Mouse (Mus musculus) stomach, embryonic 14.5 days (tissue): Measurements from ENCODE around the gene Htr6. TPM values are rescaled to one million over a fixed set of nuclear protein-coding genes. Genes with fewer than 3 reads are reported as not detected.

ENCODE experiments used
- ATAC-seq: fragments of 200-750 bp; cut with Nextera tagmentation; 2 replicates; pipeline ENCODE4 v1.8.0; 2017; ENCODE audit warnings: low read depth, moderate TSS enrichment; ENCODE audit not compliant: insufficient number of reproducible peaks, insufficient read depth, low FRiP score
- H3K27ac ChIP-seq: fragments of 300-500 bp; sonication (generic); 2 replicates; pipeline ENCODE4 v1.5.1; 2014; ENCODE audit warnings: mild to moderate bottlenecking, low read length, moderate library complexity, mixed read lengths
- H3K27me3 ChIP-seq: fragments of 300-500 bp; sonication (generic); 2 replicates; pipeline ENCODE4 v1.6.1; 2014; ENCODE audit warnings: low read length, control low read depth, mixed read lengths; ENCODE audit not compliant: control insufficient read depth, insufficient read depth
- H3K36me3 ChIP-seq: fragments of 300-500 bp; sonication (generic); 2 replicates; pipeline ENCODE4 v1.6.1; 2014; ENCODE audit warnings: mild to moderate bottlenecking, control low read depth, low read length, moderate library complexity, mixed read lengths; ENCODE audit not compliant: control insufficient read depth, insufficient read depth
- H3K4me1 ChIP-seq: fragments of 300-500 bp; sonication (generic); 2 replicates; pipeline ENCODE4 v1.6.1; 2014; ENCODE audit warnings: low read length, control low read depth, mixed read lengths; ENCODE audit not compliant: control insufficient read depth, insufficient read depth
- H3K4me2 ChIP-seq: fragments of 300-500 bp; sonication (generic); replicated peaks from 2 replicates; pipeline ENCODE4 v1.6.1; 2014; ENCODE audit warnings: low read depth, low read length, control low read depth
- H3K4me3 ChIP-seq: fragments of 300-500 bp; sonication (generic); 2 replicates; pipeline ENCODE4 v1.5.1; 2014; ENCODE audit warnings: low read depth, low read length, control low read depth
- H3K9ac ChIP-seq: fragments of 300-500 bp; sonication (generic); replicated peaks from 2 replicates; pipeline ENCODE4 v1.6.1; 2014; ENCODE audit warnings: low read depth, mild to moderate bottlenecking, control low read depth, low read length, moderate library complexity, mixed read lengths
- H3K9me3 ChIP-seq: fragments of 300-500 bp; sonication (generic); 2 replicates; pipeline ENCODE4 v1.6.1; 2016; ENCODE audit warnings: low read depth, low read length, control low read depth; ENCODE audit not compliant: control insufficient read depth
- WGBS: fragments of 180-500 bp; shearing (Covaris S2); extraction: QIAGEN DNeasy Blood & Tissue Kit; methylation state at CpG from one replicate; pipeline ENCODE4 v1.1.7; 2014; 5-methylcytosine and 5-hydroxymethylcytosine counted together
- polyA plus RNA-seq: library from polyadenylated mRNA; unstranded; fragments of >200 nt; fragmentation: Nextera tagmentation; extraction: Ambion mirVana; gene quantifications from 2 replicates; pipeline ENCODE4 v1.2.1, GENCODE M21; 2014

Htr6 gene
- polyA plus RNA-seq, 1 experiment from 2014 or later = not detected

DNA sequence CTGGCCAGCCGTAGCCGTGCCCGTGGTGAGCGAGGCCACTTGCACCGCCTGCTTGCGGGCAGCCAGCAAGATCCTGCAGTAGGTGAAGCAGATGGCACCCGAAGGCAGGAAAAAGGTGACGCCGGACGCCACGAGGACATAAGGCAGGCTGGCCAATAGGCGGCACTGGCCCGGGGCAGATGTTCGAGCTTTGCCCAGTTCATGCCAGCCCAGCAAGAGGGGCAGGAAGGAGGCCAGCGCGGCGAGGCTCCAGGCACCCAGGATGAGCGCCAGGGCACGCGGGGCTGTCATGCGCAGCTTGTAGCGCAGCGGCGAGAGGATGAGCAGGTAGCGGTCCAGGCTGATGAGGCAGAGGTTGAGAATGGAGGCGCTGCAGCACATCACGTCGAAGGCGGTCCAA lies 1.3 kb downstream of the Htr6 start:
- Histone ChIP-seq H3K9ac (no peak overlapping the region), H3K27ac (no peak overlapping the region), H3K36me3 (no peaks in the 10 kb centered on the region), H3K4me2 (no peak overlapping the region), H3K4me1 (peaks cover 7% of the 10 kb centered on the region; the same call in 1 of the 2 replicates), H3K4me3 (peak overlapping the region; percentile 44), H3K9me3 (no peaks in the 10 kb centered on the region), H3K27me3 (peaks cover 35% of the 10 kb centered on the region)
- ATAC-seq = no peak
- 20% methylated on average over 29 of the region's 29 CpGs for WGBS

DNA sequence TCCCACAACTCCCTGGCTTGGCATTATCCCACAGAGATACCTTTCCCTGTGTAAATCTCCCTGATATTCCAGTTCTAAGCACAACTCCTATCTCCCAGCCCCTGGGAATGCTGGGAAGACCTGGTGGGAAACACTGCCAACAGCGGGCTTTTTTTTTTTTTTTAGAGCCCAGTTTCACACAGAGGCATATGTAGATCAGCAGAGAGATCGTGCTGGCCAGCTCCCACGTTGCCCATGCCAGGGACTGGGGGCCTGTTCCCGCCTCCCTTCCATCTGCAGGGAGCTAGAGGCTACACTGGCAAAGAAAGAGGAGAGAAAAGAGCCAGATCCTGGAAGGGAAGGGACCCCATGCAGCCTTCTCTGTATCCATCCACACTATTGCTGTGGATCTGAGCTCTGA lies 7.1 kb downstream of the Htr6 start:
- H3K9ac ChIP-seq = no peak overlapping the region
- 32% methylated on average over 4 of the region's 4 CpGs for WGBS
- ATAC-seq = no peak
- H3K27me3 ChIP-seq = 0 out of 2 replicates have a peak, but pooled peaks cover 6% of the 10 kb centered on the region
- H3K36me3 ChIP-seq = no peaks in the 10 kb centered on the region
- H3K4me1 ChIP-seq = no peaks in the 10 kb centered on the region
- no peaks in the 10 kb centered on the region for H3K9me3 ChIP-seq
- no peak overlapping the region for H3K4me2 ChIP-seq
- no peak overlapping the region for H3K27ac ChIP-seq
- no peak overlapping the region for H3K4me3 ChIP-seq

DNA sequence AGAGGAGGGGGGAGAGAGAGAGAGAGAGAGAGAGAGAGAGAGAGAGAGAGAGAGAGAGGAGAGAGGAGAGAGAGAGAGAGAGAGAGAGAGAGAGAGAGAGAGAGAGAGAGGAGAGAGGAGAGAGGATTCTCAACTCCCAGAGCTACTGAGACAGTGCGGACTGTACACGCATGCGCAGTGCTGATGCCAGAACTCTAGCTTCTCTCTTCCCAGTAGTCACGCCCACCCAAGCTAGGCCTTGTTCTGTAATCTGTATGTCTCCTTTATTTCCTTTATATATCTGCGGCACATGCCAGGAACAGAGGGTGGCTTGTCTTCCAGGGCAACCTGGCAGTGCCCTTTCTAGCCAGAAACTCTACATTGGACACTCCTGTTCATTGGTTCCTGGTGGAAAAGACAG lies 10.5 kb downstream of the Htr6 start:
- Histone ChIP-seq H3K27ac (no peak overlapping the region), H3K36me3 (no peaks in the 10 kb centered on the region), H3K4me3 (no peak overlapping the region), H3K4me1 (no peaks in the 10 kb centered on the region), H3K9me3 (no peaks in the 10 kb centered on the region), H3K27me3 (no peaks in the 10 kb centered on the region), H3K4me2 (no peak overlapping the region), H3K9ac (no peak overlapping the region)
- WGBS = 92% methylated on average over 5 of the region's 5 CpGs
- no peak for ATAC-seq

DNA sequence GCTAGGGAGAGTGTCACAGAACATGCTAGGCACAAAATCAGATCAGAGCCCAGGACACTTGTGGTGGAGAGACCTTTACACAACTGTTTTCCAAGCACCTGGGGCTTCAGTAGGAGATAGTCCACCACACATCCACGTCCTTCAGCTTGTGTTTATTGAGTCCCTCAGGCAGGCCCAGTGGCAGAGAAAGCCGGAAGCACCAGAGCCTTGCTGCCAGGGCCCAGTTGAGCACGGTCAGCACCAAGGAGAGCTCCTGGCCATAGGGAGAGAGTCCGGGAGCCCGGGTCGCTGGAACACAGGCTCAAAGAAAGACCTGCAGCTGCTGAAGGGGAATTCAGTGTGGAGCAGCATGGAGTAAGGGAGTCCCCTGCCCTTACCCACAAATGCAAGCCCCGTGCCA lies 15.8 kb downstream of the Htr6 start:
- 5% methylated on average over 7 of the region's 7 CpGs for WGBS
- no peaks in the 10 kb centered on the region for H3K4me1 ChIP-seq
- H3K27me3 ChIP-seq = no peaks in the 10 kb centered on the region
- H3K27ac ChIP-seq = no peak overlapping the region
- ATAC-seq = no peak
- no peak overlapping the region for H3K9ac ChIP-seq
- H3K4me3 ChIP-seq = no peak overlapping the region
- no peak overlapping the region for H3K4me2 ChIP-seq
- H3K9me3 ChIP-seq = no peaks in the 10 kb centered on the region
- no peaks in the 10 kb centered on the region for H3K36me3 ChIP-seq

DNA sequence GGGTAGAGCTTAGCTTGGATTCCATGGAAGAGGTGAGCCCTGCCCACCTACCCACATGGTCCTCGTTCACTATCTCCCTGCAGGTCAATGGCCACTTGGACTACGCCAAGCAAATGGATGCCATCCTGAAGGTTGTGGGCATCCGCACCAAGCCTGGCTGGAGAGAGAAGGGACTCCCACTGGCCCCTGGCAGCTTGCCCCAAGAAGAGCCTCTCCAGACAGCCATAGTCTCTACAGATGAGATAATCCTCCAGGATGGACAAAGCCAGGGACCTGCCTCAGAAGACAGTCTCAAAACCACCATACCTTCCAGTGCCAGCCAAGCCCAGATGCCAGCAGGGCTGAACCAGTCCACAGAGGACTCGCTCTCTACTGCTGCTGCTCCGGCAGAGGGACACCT lies 17.3 kb downstream of the Htr6 start:
- WGBS = 89% methylated on average over 5 of the region's 5 CpGs
- no peak for ATAC-seq
- no peaks in the 10 kb centered on the region for H3K36me3 ChIP-seq
- H3K9me3 ChIP-seq = no peaks in the 10 kb centered on the region
- H3K4me2 ChIP-seq = no peak overlapping the region
- no peaks in the 10 kb centered on the region for H3K27me3 ChIP-seq
- H3K4me1 ChIP-seq = no peaks in the 10 kb centered on the region
- H3K27ac ChIP-seq = no peak overlapping the region
- no peak overlapping the region for H3K4me3 ChIP-seq
- no peak overlapping the region for H3K9ac ChIP-seq

DNA sequence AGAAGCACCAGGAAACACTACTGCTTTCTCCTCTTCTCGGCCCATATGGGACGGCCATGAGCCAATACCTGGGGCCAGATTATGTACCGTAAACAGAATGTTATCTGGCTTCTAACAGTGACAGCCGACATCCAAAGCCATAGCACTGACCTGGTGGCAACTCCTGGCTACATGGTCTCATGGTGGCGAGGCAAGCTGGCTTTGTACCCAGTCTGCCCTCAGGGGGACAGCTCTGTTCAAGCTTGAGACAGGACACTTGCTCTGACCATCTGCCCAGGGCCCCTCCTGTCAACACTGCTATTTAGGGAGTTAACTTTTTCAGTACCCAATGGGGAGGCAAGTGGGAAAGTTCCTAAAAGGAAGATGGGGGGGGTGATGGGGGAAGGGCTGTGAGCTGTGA lies 18.1 kb downstream of the Htr6 start:
- H3K4me1 ChIP-seq = no peaks in the 10 kb centered on the region
- no peak overlapping the region for H3K4me3 ChIP-seq
- H3K9ac ChIP-seq = no peak overlapping the region
- no peaks in the 10 kb centered on the region for H3K9me3 ChIP-seq
- no peaks in the 10 kb centered on the region for H3K36me3 ChIP-seq
- H3K27me3 ChIP-seq = no peaks in the 10 kb centered on the region
- WGBS = 71% methylated on average over 5 of the region's 5 CpGs
- ATAC-seq = no peak
- no peak overlapping the region for H3K27ac ChIP-seq
- H3K4me2 ChIP-seq = no peak overlapping the region

DNA sequence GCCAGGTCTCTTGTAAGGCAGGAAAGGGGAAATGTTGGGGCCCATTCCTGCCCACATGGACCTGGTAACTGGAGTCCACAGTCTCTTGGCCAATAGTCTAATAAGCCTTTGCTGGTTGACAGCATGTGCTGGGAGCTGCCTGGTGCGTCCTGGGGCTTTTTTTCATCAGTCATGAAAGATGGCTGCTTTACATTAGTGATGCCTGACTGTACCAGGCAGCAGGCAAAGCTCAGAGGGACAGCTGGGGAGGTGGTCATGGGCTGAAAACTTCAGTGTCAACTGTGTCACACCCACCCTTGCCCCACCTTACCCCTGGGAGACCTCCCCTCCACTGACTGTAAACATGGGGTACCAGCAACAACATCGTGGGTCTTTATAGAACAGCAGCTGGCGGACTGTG lies 19.6 kb downstream of the Htr6 start:
- Histone ChIP-seq H3K9ac (no peak overlapping the region), H3K9me3 (no peaks in the 10 kb centered on the region), H3K4me2 (no peak overlapping the region), H3K27me3 (no peaks in the 10 kb centered on the region), H3K4me1 (no peaks in the 10 kb centered on the region), H3K4me3 (no peak overlapping the region), H3K27ac (no peak overlapping the region), H3K36me3 (no peaks in the 10 kb centered on the region)
- WGBS = 68% methylated on average over 3 of the region's 3 CpGs
- ATAC-seq = no peak

DNA sequence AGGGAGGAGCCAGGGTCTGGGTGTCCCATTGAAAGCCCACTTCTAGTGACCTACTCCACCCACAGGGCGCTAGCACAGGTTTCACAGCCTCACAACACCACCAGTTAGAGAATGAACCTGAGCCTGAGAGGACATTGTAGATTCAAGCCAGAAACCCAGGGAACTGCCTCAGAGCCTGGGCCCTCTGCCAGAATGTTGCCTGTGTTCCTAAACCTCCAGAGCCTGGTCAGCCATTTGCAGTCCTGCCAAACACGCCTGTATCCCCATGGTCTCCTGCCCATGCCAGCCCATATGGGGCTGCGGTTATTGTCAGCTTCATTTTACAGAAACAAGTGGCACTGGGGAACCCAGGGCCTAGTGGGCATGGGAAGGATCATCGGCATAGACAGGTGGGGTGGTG lies 20.0 kb downstream of the Htr6 start:
- H3K4me3 ChIP-seq = no peak overlapping the region
- ATAC-seq = no peak
- H3K9ac ChIP-seq = no peak overlapping the region
- no peaks in the 10 kb centered on the region for H3K9me3 ChIP-seq
- no peaks in the 10 kb centered on the region for H3K4me1 ChIP-seq
- no peak overlapping the region for H3K4me2 ChIP-seq
- no peak overlapping the region for H3K27ac ChIP-seq
- H3K36me3 ChIP-seq = no peaks in the 10 kb centered on the region
- no peaks in the 10 kb centered on the region for H3K27me3 ChIP-seq
- 90% methylated on average over 4 of the region's 4 CpGs for WGBS

DNA sequence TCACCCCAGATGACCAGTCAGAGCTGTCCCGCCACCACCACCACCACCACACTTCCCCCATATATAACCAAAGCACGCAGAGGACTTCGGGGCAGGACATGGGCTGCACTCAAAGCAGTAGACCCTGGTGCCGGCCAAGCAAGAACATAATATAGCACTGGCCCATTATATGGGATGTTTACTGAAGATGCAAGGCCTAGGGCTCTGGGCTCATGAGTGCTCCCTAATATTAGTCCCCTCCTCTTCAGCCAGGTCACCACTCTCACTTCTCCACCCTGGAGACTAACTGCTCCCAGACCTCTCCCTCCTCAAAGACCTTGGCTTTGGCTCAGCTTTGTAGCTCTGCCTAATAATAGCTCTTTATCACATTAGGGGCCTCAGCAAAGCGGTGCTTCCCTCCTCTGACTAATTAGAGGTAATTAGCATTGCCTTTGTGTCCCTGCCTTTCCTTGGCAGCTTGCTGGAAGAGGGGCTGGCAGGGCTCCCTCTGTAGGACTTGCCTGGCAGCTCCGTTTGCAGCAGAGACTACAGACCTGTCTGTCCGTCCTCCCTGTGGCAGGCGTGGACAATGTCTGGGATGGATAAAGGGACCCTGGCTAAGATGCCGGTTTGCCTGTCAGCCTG lies 21.0 kb downstream of the Htr6 start:
- no peak for ATAC-seq
- Histone ChIP-seq H3K27ac (no peak overlapping the region), H3K9me3 (no peaks in the 10 kb centered on the region), H3K27me3 (no peaks in the 10 kb centered on the region), H3K4me3 (no peak overlapping the region), H3K4me2 (no peak overlapping the region), H3K9ac (no peak overlapping the region), H3K36me3 (no peaks in the 10 kb centered on the region), H3K4me1 (no peaks in the 10 kb centered on the region)
- 50% methylated on average over 9 of the region's 9 CpGs for WGBS
